Mouse (Mus musculus): ENCODE results near the gene Eif2b3. TPM values are rescaled to one million over a fixed set of nuclear protein-coding genes. Genes with fewer than 3 reads are reported as not detected.

Gene Eif2b3
- total RNA-seq, 1 experiment from 2014 or later, result 12.8 TPM

- no peak for ATAC-seq (ENCODE audit: extremely low read depth, insufficient number of reproducible peaks, low FRiP score, poor library complexity, severe bottlenecking)
Observed at GRCm38 (mm10) chr4:117070624-117071023, 51.4 kb downstream of the Eif2b3 start.

GRCm38 (mm10) chr4:117071183-117071582 is 52.0 kb downstream of the Eif2b3 start:
- ATAC-seq (ENCODE audit: extremely low read depth, insufficient number of reproducible peaks, low FRiP score, poor library complexity, severe bottlenecking), result no peak

- no peak for ATAC-seq (ENCODE audit: extremely low read depth, insufficient number of reproducible peaks, low FRiP score, poor library complexity, severe bottlenecking)
Observed at GRCm38 (mm10) chr4:117087948-117088640, 68.9 kb downstream of the Eif2b3 start.

- no peak for ATAC-seq (ENCODE audit: extremely low read depth, insufficient number of reproducible peaks, low FRiP score, poor library complexity, severe bottlenecking)
Observed at GRCm38 (mm10) chr4:117090586-117090985, 71.4 kb downstream of the Eif2b3 start.

GRCm38 (mm10) chr4:117094626-117095361 is 75.6 kb downstream of the Eif2b3 start:
- no peak for ATAC-seq (ENCODE audit: extremely low read depth, insufficient number of reproducible peaks, low FRiP score, poor library complexity, severe bottlenecking)

GRCm38 (mm10) chr4:117095551-117096452 is 76.6 kb downstream of the Eif2b3 start, which contains the start of gene Ptch2:
Gene Ptch2, plus strand, starts transcription at chr4:117096075.
- ATAC-seq (ENCODE audit: extremely low read depth, insufficient number of reproducible peaks, low FRiP score, poor library complexity, severe bottlenecking), result peak; percentile 35; the same call in 1 of the 2 replicates

GRCm38 (mm10) chr4:117096666-117097065 is 77.5 kb downstream of the Eif2b3 start:
- no peak for ATAC-seq (ENCODE audit: extremely low read depth, insufficient number of reproducible peaks, low FRiP score, poor library complexity, severe bottlenecking)

GRCm38 (mm10) chr4:117097969-117098763 is 79.0 kb downstream of the Eif2b3 start:
- no peak for ATAC-seq (ENCODE audit: extremely low read depth, insufficient number of reproducible peaks, low FRiP score, poor library complexity, severe bottlenecking)

- ATAC-seq (ENCODE audit: extremely low read depth, insufficient number of reproducible peaks, low FRiP score, poor library complexity, severe bottlenecking), result no peak
Observed at GRCm38 (mm10) chr4:117098764-117099036, 79.5 kb downstream of the Eif2b3 start.

GRCm38 (mm10) chr4:117100036-117100435 is 80.8 kb downstream of the Eif2b3 start:
- ATAC-seq (ENCODE audit: extremely low read depth, insufficient number of reproducible peaks, low FRiP score, poor library complexity, severe bottlenecking), result no peak

GRCm38 (mm10) chr4:117101218-117101617 is 82.0 kb downstream of the Eif2b3 start:
- peak; percentile 23; the same call in 1 of the 2 replicates for ATAC-seq (ENCODE audit: extremely low read depth, insufficient number of reproducible peaks, low FRiP score, poor library complexity, severe bottlenecking)

GRCm38 (mm10) chr4:117104672-117105071 is 85.5 kb downstream of the Eif2b3 start:
- no peak for ATAC-seq (ENCODE audit: extremely low read depth, insufficient number of reproducible peaks, low FRiP score, poor library complexity, severe bottlenecking)

GRCm38 (mm10) chr4:117105127-117105526 is 85.9 kb downstream of the Eif2b3 start:
- no peak for ATAC-seq (ENCODE audit: extremely low read depth, insufficient number of reproducible peaks, low FRiP score, poor library complexity, severe bottlenecking)

- ATAC-seq (ENCODE audit: extremely low read depth, insufficient number of reproducible peaks, low FRiP score, poor library complexity, severe bottlenecking), result no peak
Observed at GRCm38 (mm10) chr4:117107813-117108523, 88.8 kb downstream of the Eif2b3 start.

GRCm38 (mm10) chr4:117108524-117108849 is 89.3 kb downstream of the Eif2b3 start:
- ATAC-seq (ENCODE audit: extremely low read depth, insufficient number of reproducible peaks, low FRiP score, poor library complexity, severe bottlenecking), result no peak

- ATAC-seq (ENCODE audit: extremely low read depth, insufficient number of reproducible peaks, low FRiP score, poor library complexity, severe bottlenecking), result no peak
Observed at GRCm38 (mm10) chr4:117109330-117109729, 90.1 kb downstream of the Eif2b3 start.

GRCm38 (mm10) chr4:117110249-117110648 is 91.0 kb downstream of the Eif2b3 start:
- ATAC-seq (ENCODE audit: extremely low read depth, insufficient number of reproducible peaks, low FRiP score, poor library complexity, severe bottlenecking), result no peak

- ATAC-seq (ENCODE audit: extremely low read depth, insufficient number of reproducible peaks, low FRiP score, poor library complexity, severe bottlenecking), result no peak
Observed at GRCm38 (mm10) chr4:117110985-117111384, 91.8 kb downstream of the Eif2b3 start.

Measured in neutrophil, adult 5-6 weeks (primary cell).